In the genomic region with DNA sequence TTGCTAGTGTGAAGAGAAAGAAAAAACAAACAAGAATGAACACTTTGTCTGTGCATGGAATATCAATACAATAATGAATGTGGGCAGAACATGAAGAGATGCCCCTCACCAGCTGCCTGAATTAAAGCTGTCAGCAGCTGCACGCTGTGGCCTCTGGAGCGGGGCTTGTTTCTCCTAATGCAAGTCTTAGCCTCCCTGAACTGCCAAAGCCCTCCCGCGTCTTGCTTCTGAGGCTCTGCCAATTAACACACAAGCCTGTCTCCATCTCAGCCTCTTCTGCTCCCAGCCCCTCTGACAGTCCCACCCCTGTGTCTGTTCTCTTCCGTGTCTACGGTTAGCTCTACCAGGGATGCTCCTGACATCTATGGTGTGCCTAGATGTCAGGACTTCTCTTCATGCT, we compare ENCODE assay signal across 25 mouse cellular contexts.
DNase-seq lines count a peak whose midpoint lies in the region; ATAC-seq and TF ChIP-seq lines count a peak whose summit lies in the region.
"Had no signal": no experiment of that assay in that cellular context is flagged by ENCODE, and none has a peak within 500 bp of the region (broad histone marks: within the 10 kb centered on the region; RNA-seq: fewer than 3 reads in every experiment).

No protein-coding gene starts in this region.

- H3K9ac ChIP-seq in hindbrain, embryonic 16.5 days (ENCODE audit: low read depth, low read length): no peak overlapping the region
- H3K9ac ChIP-seq in hindbrain, embryonic 12.5 days: no peak overlapping the region
- H3K9ac ChIP-seq in midbrain, embryonic 13.5 days (replicated peaks): no peak overlapping the region
- no peak overlapping the region for H3K9ac ChIP-seq in forebrain, postnatal 0 days
- H3K9ac ChIP-seq: embryonic facial prominence, embryonic 15.5 days; kidney, embryonic 15.5 days; liver, embryonic 15.5 days; neural tube, embryonic 13.5 days had no signal

- no peaks in the 10 kb centered on the region for H3K9me3 ChIP-seq in hindbrain, embryonic 16.5 days (ENCODE audit: control insufficient read depth, low read length)
- no peaks in the 10 kb centered on the region for H3K9me3 ChIP-seq in hindbrain, embryonic 12.5 days (replicated peaks)
- no peaks in the 10 kb centered on the region for H3K9me3 ChIP-seq in midbrain, embryonic 10.5 days (replicated peaks)
- no peaks in the 10 kb centered on the region for H3K9me3 ChIP-seq in midbrain, embryonic 13.5 days
- H3K9me3 ChIP-seq in forebrain, postnatal 0 days (ENCODE audit: low read length): no peaks in the 10 kb centered on the region
- H3K9me3 ChIP-seq: embryonic facial prominence, embryonic 15.5 days; kidney, embryonic 15.5 days; limb, embryonic 10.5 days; liver, embryonic 15.5 days; neural tube, embryonic 13.5 days had no signal

- no peak for TF ChIP-seq CTCF in forebrain, postnatal 0 days (IDR thresholded peaks at IDR 0.05; ENCODE audit: low read depth)

- no peak overlapping the region for H3K4me2 ChIP-seq in hindbrain, embryonic 16.5 days (ENCODE audit: low read length)
- no peak overlapping the region for H3K4me2 ChIP-seq in hindbrain, embryonic 12.5 days (replicated peaks)
- H3K4me2 ChIP-seq in midbrain, embryonic 13.5 days (replicated peaks): no peak overlapping the region
- no peak overlapping the region for H3K4me2 ChIP-seq in forebrain, postnatal 0 days (ENCODE audit: low read depth)
- H3K4me2 ChIP-seq: embryonic facial prominence, embryonic 15.5 days; kidney, embryonic 15.5 days; liver, embryonic 15.5 days; neural tube, embryonic 13.5 days had no signal

- H3K27me3 ChIP-seq in hindbrain, embryonic 16.5 days (replicated peaks; ENCODE audit: control insufficient read depth, insufficient read depth, low read length): no peaks in the 10 kb centered on the region
- no peaks in the 10 kb centered on the region for H3K27me3 ChIP-seq in hindbrain, embryonic 12.5 days
- H3K27me3 ChIP-seq in midbrain, embryonic 10.5 days (ENCODE audit: low read depth, poor library complexity, severe bottlenecking): peaks cover 9% of the 10 kb centered on the region; the same call in 1 of the 2 replicates
- H3K27me3 ChIP-seq in midbrain, embryonic 13.5 days: 0 out of 2 replicates have a peak, but pooled peaks cover 3% of the 10 kb centered on the region
- H3K27me3 ChIP-seq in forebrain, postnatal 0 days (ENCODE audit: insufficient read depth, low read length): no peaks in the 10 kb centered on the region
- H3K27me3 ChIP-seq: embryonic facial prominence, embryonic 15.5 days; kidney, embryonic 15.5 days; liver, embryonic 15.5 days; neural tube, embryonic 13.5 days had no signal

- H3K4me3 ChIP-seq in hindbrain, embryonic 16.5 days (ENCODE audit: low read length): no peak overlapping the region
- H3K4me3 ChIP-seq in hindbrain, embryonic 12.5 days: no peak overlapping the region
- H3K4me3 ChIP-seq in midbrain, embryonic 10.5 days: no peak overlapping the region
- H3K4me3 ChIP-seq in midbrain, embryonic 13.5 days (replicated peaks): no peak overlapping the region
- no peak overlapping the region for H3K4me3 ChIP-seq in forebrain, postnatal 0 days (ENCODE audit: low read depth, low read length)
- H3K4me3 ChIP-seq: embryonic facial prominence, embryonic 15.5 days; kidney, embryonic 15.5 days; limb, embryonic 10.5 days; liver, embryonic 15.5 days; myocyte; neural tube, embryonic 13.5 days had no signal

- peaks cover 3% of the 10 kb centered on the region for H3K4me1 ChIP-seq in hindbrain, embryonic 16.5 days (ENCODE audit: control insufficient read depth, insufficient read depth, low read depth, low read length)
- H3K4me1 ChIP-seq in hindbrain, embryonic 12.5 days: no peaks in the 10 kb centered on the region; the same call in 1 of the 2 replicates
- peaks cover 13% of the 10 kb centered on the region for H3K4me1 ChIP-seq in midbrain, embryonic 10.5 days
- H3K4me1 ChIP-seq in midbrain, embryonic 13.5 days (replicated peaks): peaks cover 12% of the 10 kb centered on the region
- H3K4me1 ChIP-seq in forebrain, postnatal 0 days (ENCODE audit: insufficient read depth): 0 out of 2 replicates have a peak, but pooled peaks cover 3% of the 10 kb centered on the region
- H3K4me1 ChIP-seq: embryonic facial prominence, embryonic 15.5 days; kidney, embryonic 15.5 days; limb, embryonic 10.5 days; liver, embryonic 15.5 days; neural tube, embryonic 13.5 days had no signal

- 44% methylated on average over 6 of the region's 6 CpGs for WGBS in hindbrain, embryonic 16.5 days
- WGBS in hindbrain, embryonic 12.5 days: 69% methylated on average over 6 of the region's 6 CpGs
- WGBS in midbrain, embryonic 10.5 days: 84% methylated on average over 6 of the region's 6 CpGs
- WGBS in midbrain, embryonic 13.5 days: 44% methylated on average over 6 of the region's 6 CpGs
- WGBS in forebrain, postnatal 0 days: 32% methylated on average over 6 of the region's 6 CpGs

- DNase-seq in cerebellum, postnatal 14 days: peak; percentile 38 to 44
- no peak for DNase-seq in cerebellum, adult 11 months
- DNase-seq in midbrain, embryonic 10.5 days (ENCODE audit: low spot score): no peak
- peak; percentile 39 for DNase-seq in forebrain, postnatal 0 days
- no peak for DNase-seq in spleen, adult 18-20 months
- DNase-seq: adrenal gland, postnatal 14 days; embryo, embryonic 11 days; gastrocnemius, postnatal 10 days; heart, adult 18-20 months; kidney, postnatal 4 days; liver; thymus, adult 2 months; thymus, postnatal 4 days had no signal

- H3K36me3 ChIP-seq in hindbrain, embryonic 16.5 days (ENCODE audit: control insufficient read depth, insufficient read depth, low read length): no peaks in the 10 kb centered on the region
- no peaks in the 10 kb centered on the region for H3K36me3 ChIP-seq in hindbrain, embryonic 12.5 days
- no peaks in the 10 kb centered on the region for H3K36me3 ChIP-seq in midbrain, embryonic 10.5 days
- H3K36me3 ChIP-seq in midbrain, embryonic 13.5 days: no peaks in the 10 kb centered on the region
- no peaks in the 10 kb centered on the region for H3K36me3 ChIP-seq in forebrain, postnatal 0 days (ENCODE audit: insufficient read depth)
- H3K36me3 ChIP-seq: embryonic facial prominence, embryonic 15.5 days; kidney, embryonic 15.5 days; limb, embryonic 10.5 days; liver, embryonic 15.5 days; neural tube, embryonic 13.5 days had no signal

- H3K27ac ChIP-seq in hindbrain, embryonic 16.5 days (ENCODE audit: low read depth, low read length): no peak overlapping the region
- no peak overlapping the region for H3K27ac ChIP-seq in hindbrain, embryonic 12.5 days
- H3K27ac ChIP-seq in midbrain, embryonic 10.5 days (replicated peaks): 0 out of 2 replicates have a peak overlapping the region, but pooled peaks have one; percentile 23
- H3K27ac ChIP-seq in midbrain, embryonic 13.5 days: no peak overlapping the region
- peak overlapping the region; percentile 62; the same call in 1 of the 2 replicates for H3K27ac ChIP-seq in forebrain, postnatal 0 days (ENCODE audit: low read depth, low read length)
- H3K27ac ChIP-seq: embryonic facial prominence, embryonic 15.5 days; kidney, embryonic 15.5 days; limb, embryonic 10.5 days; liver, embryonic 15.5 days; macrophage; neural tube, embryonic 13.5 days; stomach, postnatal 0 days had no signal

- ATAC-seq in hindbrain, embryonic 16.5 days: peak; percentile 52
- ATAC-seq in hindbrain, embryonic 12.5 days (ENCODE audit: low FRiP score): no peak
- ATAC-seq in midbrain, embryonic 13.5 days: no peak
- peak; percentile 73 for ATAC-seq in forebrain, postnatal 0 days
- ATAC-seq: intestine, postnatal 0 days had no signal

Comparison
In these comparisons a context has a peak if more than half of its experiments do, and no peak if none do; other contexts are left out.
1. DNase-seq: peak in cerebellum, postnatal 14 days (2 of 2) and forebrain, postnatal 0 days (single experiment); none in cerebellum, adult 11 months (single experiment), midbrain, embryonic 10.5 days (single experiment) and spleen, adult 18-20 months (0 of 2).
2. ATAC-seq: peak in hindbrain, embryonic 16.5 days (single experiment) and forebrain, postnatal 0 days (single experiment); none in hindbrain, embryonic 12.5 days (single experiment) and midbrain, embryonic 13.5 days (single experiment).
3. H3K27ac ChIP-seq: peak in midbrain, embryonic 10.5 days (single experiment) and forebrain, postnatal 0 days (single experiment); none in hindbrain, embryonic 16.5 days (single experiment), hindbrain, embryonic 12.5 days (single experiment) and midbrain, embryonic 13.5 days (single experiment).